Mouse (Mus musculus) mouse trophoblast stem cell (cell line): Measurements from ENCODE around the gene Syt15.
"Not testable (repeated sequence)": the region's sequence is repeated elsewhere in the genome, so short reads cannot be mapped to it uniquely, and the experiment has no call there.

Experiments used
- in situ Hi-C, 2 experiments: fragments of 300-500 bp; cut with MseI, MboI; formaldehyde crosslinking; loops; 2 replicates in 1 of 2; 3 replicates in 1 of 2; pipeline ENCODE4 v1.15.1; 2025

Syt15 gene

DNA sequence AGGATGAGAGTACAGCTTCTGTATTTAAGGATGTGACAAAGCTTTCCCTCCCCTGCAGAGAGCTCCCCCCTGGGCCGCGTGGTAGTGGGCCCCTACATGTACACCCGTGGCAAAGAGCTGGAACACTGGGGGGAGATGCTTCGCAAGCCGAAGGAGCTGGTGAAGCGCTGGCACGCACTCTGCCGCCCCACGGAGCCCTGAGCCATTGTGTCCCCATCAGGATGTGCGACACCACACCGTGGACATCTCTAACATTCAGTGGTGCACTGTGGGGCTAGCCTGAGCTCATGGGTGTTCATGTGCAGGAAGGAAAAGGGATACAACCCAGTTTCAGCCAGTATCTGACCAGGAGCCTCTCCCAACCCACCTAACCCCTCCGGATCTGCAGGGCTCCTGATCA, 8.6 kb downstream of the Syt15 start:
- in situ Hi-C loops, result no loop called here

GRCm38 (mm10) chr14:34228830-34229506, 9.6 kb downstream of the Syt15 start:
- in situ Hi-C loops, result no loop called here

DNA sequence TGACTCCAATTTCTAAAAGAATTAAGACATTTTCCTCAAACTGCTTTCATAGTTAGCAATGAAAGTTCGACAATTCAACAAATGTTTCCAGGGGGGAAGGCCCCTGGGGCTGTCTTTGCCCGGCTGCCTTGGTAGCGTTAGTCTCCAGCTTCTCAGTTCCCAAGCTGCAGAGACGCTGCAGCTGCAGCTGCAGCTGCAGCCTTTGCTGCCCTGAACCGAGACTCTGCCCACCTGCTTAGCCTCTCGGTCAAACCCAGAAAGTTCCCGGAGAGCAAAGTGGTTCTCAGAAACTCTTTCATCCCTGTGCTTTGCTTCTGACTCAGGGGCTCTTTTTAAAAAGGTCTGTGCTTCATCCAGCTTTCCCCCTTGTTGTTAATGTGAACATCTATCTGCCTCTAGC, 12.9 kb downstream of the Syt15 start:
- in situ Hi-C loops, result loop anchor here (10.0 kb wide), 2 partner anchors 128 to 148 kb away; partner anchors contain the start of genes A630023A22Rik (in 1 of the 2) and Anxa8 (in 1 of the 2)

DNA sequence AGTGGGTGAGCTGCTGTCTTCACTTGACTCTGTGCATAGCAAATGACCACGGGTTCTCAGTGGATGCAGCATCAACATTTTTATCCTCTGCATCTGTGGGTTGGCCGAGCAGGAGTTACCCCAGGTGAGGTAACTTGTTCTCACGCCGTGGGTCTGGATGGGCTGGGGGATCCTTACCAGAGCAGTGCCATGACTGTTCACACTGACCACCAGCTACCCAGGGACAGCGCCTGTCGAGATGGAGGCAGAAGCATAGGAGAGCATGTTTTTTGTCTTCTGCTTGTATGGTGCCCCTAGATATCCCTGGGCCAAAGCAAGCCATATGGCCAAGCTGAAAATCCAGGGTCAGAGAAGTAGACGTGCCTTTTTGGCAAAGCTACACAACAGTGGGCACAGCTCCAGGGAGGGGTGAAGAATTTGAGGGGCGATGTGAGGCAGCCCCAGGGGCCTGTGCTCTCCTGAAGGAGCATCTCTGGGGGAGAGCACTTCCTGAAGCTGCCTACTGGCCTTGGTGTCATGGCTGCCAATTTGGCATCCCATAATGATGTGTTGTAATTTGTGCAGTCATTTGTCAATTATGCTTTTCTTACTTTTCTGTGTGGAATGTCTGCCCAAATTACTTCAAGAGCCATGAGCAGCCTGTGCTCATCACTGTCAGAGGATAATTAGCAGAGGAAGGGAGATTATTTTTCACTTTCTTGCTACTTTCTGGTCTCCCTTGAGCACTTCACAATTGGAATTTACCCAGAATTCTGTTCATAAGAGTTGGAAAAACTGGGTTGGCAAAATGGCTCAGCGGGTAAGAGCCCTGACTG, 13.7 kb downstream of the Syt15 start:
- in situ Hi-C loops, result loop anchor here (10.0 kb wide), 2 partner anchors 128 to 148 kb away; partner anchors contain the start of genes A630023A22Rik (in 1 of the 2) and Anxa8 (in 1 of the 2)

DNA sequence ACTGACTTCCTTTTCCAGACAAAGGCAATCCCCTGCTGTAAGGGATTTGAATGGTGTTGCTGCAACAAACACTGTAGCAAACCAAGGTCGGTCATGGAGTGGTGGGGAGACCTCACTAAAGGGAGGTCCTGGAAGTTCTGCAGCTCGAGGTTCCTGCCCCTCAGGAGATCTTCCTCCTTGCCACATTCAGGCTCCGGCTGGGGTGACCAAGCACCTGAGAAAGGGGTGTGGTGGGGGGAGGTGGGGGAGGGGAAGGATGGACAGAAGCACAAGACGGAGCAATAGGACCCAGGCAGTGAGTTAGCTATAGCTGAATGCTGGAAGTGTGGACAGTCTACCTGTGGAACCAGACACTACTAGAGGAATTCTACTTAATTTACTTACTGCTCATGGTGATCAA, 14.5 kb downstream of the Syt15 start:
- in situ Hi-C loops, result loop anchor here (10.0 kb wide), 2 partner anchors 129 to 149 kb away; partner anchors contain the start of genes A630023A22Rik (in 1 of the 2) and Anxa8 (in 1 of the 2)

DNA sequence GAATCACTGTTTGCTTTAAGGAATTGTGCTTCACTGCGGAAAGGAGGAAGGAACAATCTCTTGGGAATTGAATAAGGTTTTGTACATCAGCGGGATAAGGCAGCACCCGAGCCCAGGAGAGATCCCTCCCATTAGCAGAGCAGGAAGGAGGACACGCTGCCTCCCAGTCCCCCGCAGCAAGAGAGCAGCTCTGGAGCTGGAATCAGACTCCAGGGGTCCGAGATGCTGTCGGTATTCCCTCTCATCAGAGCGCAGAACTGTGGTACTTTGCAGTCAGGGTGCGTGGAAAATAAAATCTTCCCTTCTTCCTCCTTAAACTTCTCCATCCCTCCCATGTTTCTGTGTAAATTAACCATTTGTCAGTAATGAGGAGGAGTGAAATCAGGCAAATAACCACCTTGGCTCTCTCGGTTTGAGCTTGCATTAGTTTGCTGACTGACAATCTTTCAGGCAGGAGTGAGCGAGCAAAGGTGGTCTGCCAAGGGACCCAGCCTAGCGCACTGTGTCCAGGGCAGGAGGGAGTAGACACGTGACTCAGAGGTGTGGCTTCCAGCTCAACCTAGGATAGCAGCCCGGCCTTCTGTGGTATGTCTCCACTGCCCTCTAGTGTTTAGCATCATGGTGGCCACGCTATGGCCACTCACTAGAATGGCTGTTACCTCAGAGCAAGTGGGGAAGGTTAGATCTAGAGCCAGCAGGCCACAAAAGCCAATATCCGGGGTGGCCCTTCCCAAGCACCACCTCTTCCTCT, 15.4 kb downstream of the Syt15 start:
- in situ Hi-C loops, result loop anchor here (10.0 kb wide), 2 partner anchors 130 to 150 kb away; partner anchors contain the start of genes A630023A22Rik (in 1 of the 2) and Anxa8 (in 1 of the 2)

GRCm38 (mm10) chr14:34240263-34240662, 20.9 kb downstream of the Syt15 start:
- in situ Hi-C loops, result no loop called here

- in situ Hi-C loops, result no loop called here
Observed at GRCm38 (mm10) chr14:34240676-34241075, 21.3 kb downstream of the Syt15 start.

GRCm38 (mm10) chr14:34252470-34253145, 33.2 kb downstream of the Syt15 start:
- in situ Hi-C loops, result no loop called here

GRCm38 (mm10) chr14:34253261-34253660, 33.9 kb downstream of the Syt15 start:
- in situ Hi-C loops, result no loop called here

DNA sequence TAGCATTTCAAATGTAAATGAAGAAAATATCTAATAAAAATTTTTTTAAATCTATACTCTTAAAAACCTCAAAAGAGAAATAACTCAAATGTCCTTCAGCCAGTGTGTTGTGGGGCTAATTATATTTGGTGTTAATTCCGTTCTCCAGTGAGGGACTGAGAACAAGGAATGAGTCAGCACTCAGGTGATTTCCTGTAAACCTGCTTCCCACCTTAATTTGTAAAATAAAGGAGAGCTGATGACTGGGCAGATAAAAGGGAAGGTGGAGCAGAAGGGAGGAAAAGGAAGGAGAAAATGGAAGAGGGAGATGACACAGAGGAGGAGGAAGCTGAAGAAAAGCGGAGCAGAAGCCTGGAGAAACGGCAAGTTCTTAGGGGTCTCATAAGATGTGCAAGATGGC, 39.1 kb downstream of the Syt15 start:
- in situ Hi-C loops, result not testable (repeated sequence)

- in situ Hi-C loops, result no loop called here
Observed at GRCm38 (mm10) chr14:34268046-34268445, 48.7 kb downstream of the Syt15 start.

DNA sequence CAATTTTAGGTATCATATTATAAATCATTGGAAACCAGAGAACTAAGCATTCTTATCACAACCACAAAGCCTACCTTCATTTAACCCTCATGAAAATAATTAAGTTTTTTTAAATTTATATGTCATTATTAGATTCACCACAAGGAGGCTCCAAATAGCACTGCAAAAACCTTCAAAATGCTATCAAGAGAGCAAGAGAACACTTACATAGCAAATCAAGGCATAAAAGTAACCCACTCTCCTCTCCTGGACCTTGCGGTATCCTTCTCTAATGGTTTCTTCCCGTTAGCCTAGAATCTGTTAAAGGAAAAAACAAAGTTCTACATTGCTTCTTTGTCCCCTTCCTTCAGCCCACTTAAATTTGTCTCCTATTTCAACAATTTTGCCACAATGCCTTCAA, 53.9 kb downstream of the Syt15 start:
- in situ Hi-C loops, result no loop called here

DNA sequence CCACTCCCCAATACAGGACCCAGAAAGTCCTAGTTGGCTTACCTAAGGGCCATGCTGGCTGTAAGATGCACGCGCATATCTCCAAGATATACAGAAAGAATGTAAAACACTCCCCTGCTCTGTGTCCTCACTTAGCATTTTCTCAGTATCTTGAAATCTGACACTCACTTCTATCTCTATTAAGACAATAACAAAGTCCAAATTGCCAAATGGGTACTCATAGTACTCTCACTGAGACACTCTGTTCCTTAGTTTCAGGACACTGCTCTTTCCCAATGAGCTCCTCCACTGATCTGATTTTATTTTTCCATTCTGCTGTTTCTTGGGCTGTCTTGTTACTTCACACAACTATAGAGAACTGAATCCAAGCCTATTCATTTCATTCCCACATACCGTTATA, 54.7 kb downstream of the Syt15 start:
- in situ Hi-C loops, result no loop called here

GRCm38 (mm10) chr14:34275225-34275624, 55.8 kb downstream of the Syt15 start:
- in situ Hi-C loops, result no loop called here

- in situ Hi-C loops, result no loop called here
Observed at GRCm38 (mm10) chr14:34279726-34280125, 60.3 kb downstream of the Syt15 start.
